Mouse (Mus musculus): ENCODE data around the gene Fgfr2. TPM values are rescaled to one million over a fixed set of nuclear protein-coding genes. Genes with fewer than 3 reads are reported as not detected.

Fgfr2 gene
- polyA plus RNA-seq, 1 experiment from 2014 or later = 92.0 TPM

- no peak overlapping the region for H3K27ac ChIP-seq (ENCODE audit: low read depth, low read length)
- WGBS = 84% methylated on average over 13 of the region's 13 CpGs
- no peak overlapping the region for H3K4me2 ChIP-seq
- no peaks in the 10 kb centered on the region for H3K27me3 ChIP-seq (ENCODE audit: control insufficient read depth, insufficient read depth, low read length)
- no peak for ATAC-seq (ENCODE audit: low FRiP score)
- no peaks in the 10 kb centered on the region for H3K36me3 ChIP-seq (ENCODE audit: control insufficient read depth, insufficient read depth, low read length)
- no peaks in the 10 kb centered on the region; the same call in 1 of the 2 replicates for H3K9me3 ChIP-seq (ENCODE audit: control insufficient read depth, low read length)
- DNase-seq (ENCODE audit: low spot score, missing footprints) = no peak
- 0 out of 2 replicates have a peak, but pooled peaks cover 2% of the 10 kb centered on the region for H3K4me1 ChIP-seq (ENCODE audit: control insufficient read depth, insufficient read depth, low read length)
- H3K4me3 ChIP-seq (ENCODE audit: low read depth, low read length) = no peak overlapping the region
- no peak overlapping the region for H3K9ac ChIP-seq (ENCODE audit: low read length)
Observed at GRCm38 (mm10) chr7:132392233-132393013, 730.7 kb downstream of the Fgfr2 start.

- H3K9me3 ChIP-seq (ENCODE audit: control insufficient read depth, low read length) = no peaks in the 10 kb centered on the region
- no peak overlapping the region for H3K4me3 ChIP-seq (ENCODE audit: low read depth, low read length)
- H3K9ac ChIP-seq (ENCODE audit: low read length) = no peak overlapping the region
- no peak for DNase-seq (ENCODE audit: low spot score, missing footprints)
- H3K4me1 ChIP-seq (ENCODE audit: control insufficient read depth, insufficient read depth, low read length) = peaks cover 14% of the 10 kb centered on the region
- ATAC-seq (ENCODE audit: low FRiP score) = no peak
- WGBS = 73% methylated on average over 7 of the region's 7 CpGs
- no peak overlapping the region for H3K27ac ChIP-seq (ENCODE audit: low read depth, low read length)
- H3K4me2 ChIP-seq = no peak overlapping the region
- H3K36me3 ChIP-seq (ENCODE audit: control insufficient read depth, insufficient read depth, low read length) = no peaks in the 10 kb centered on the region
- no peaks in the 10 kb centered on the region for H3K27me3 ChIP-seq (ENCODE audit: control insufficient read depth, insufficient read depth, low read length)
Observed at GRCm38 (mm10) chr7:132389473-132389872, 733.7 kb downstream of the Fgfr2 start.

DNA sequence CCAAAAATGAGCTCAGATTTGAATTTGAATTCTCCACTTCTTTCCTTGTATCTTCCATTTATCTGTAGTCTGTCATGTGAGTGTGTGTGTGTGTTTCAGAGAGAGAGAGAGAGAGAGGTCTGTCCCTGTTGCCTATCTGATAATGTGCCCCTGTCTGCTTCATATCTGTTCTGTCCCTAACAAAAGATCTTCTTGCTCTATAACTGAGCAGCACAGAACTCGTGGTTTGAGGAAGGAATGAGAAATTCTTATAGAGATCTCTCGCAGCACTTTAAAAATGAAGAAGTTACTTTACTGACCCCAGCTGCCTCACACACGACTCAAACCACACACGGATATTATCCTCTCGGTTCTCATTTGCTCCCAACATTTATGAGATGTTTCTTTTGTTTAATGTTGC, 735.6 kb downstream of the Fgfr2 start:
- Histone ChIP-seq H3K9ac (ENCODE audit: low read length) (no peak overlapping the region), H3K9me3 (ENCODE audit: control insufficient read depth, low read length) (no peaks in the 10 kb centered on the region), H3K36me3 (ENCODE audit: control insufficient read depth, insufficient read depth, low read length) (no peaks in the 10 kb centered on the region), H3K4me3 (ENCODE audit: low read depth, low read length) (no peak overlapping the region), H3K27me3 (ENCODE audit: control insufficient read depth, insufficient read depth, low read length) (no peaks in the 10 kb centered on the region), H3K27ac (ENCODE audit: low read depth, low read length) (no peak overlapping the region), H3K4me1 (ENCODE audit: control insufficient read depth, insufficient read depth, low read length) (peaks cover 14% of the 10 kb centered on the region), H3K4me2 (no peak overlapping the region)
- DNase-seq (ENCODE audit: low spot score, missing footprints) = no peak
- ATAC-seq (ENCODE audit: low FRiP score) = no peak
- WGBS = 90% methylated on average over 5 of the region's 5 CpGs

DNA sequence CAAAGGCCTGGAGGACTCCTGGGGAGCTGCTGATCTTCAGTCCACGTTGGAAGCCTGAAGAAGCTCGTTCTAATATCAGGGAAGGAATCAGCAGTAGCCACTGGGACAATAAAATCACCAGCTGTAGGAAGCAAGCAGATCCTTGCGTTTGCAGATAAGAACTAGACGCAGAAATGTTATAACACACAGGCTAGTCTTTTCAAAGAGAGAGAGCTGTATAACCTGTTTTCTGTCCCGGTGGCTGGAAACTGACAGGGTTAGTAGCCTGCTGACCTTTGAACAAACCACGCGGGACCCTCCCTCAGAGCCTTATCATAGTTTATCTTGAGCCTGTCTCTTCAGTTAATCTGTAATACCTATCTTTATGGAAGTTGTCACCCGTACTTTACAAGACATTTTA, 736.8 kb downstream of the Fgfr2 start:
- Histone ChIP-seq H3K27me3 (ENCODE audit: control insufficient read depth, insufficient read depth, low read length) (no peaks in the 10 kb centered on the region), H3K4me2 (no peak overlapping the region), H3K36me3 (ENCODE audit: control insufficient read depth, insufficient read depth, low read length) (no peaks in the 10 kb centered on the region), H3K4me3 (ENCODE audit: low read depth, low read length) (no peak overlapping the region), H3K9me3 (ENCODE audit: control insufficient read depth, low read length) (no peaks in the 10 kb centered on the region), H3K4me1 (ENCODE audit: control insufficient read depth, insufficient read depth, low read length) (peaks cover 14% of the 10 kb centered on the region), H3K27ac (ENCODE audit: low read depth, low read length) (no peak overlapping the region), H3K9ac (ENCODE audit: low read length) (no peak overlapping the region)
- no peak for DNase-seq (ENCODE audit: low spot score, missing footprints)
- ATAC-seq (ENCODE audit: low FRiP score) = no peak
- 47% methylated on average over 8 of the region's 8 CpGs for WGBS

- Histone ChIP-seq H3K9me3 (ENCODE audit: control insufficient read depth, low read length) (no peaks in the 10 kb centered on the region), H3K27me3 (ENCODE audit: control insufficient read depth, insufficient read depth, low read length) (no peaks in the 10 kb centered on the region), H3K4me1 (ENCODE audit: control insufficient read depth, insufficient read depth, low read length) (peaks cover 14% of the 10 kb centered on the region), H3K4me3 (ENCODE audit: low read depth, low read length) (no peak overlapping the region), H3K4me2 (no peak overlapping the region), H3K9ac (ENCODE audit: low read length) (no peak overlapping the region), H3K36me3 (ENCODE audit: control insufficient read depth, insufficient read depth, low read length) (no peaks in the 10 kb centered on the region), H3K27ac (ENCODE audit: low read depth, low read length) (no peak overlapping the region; the same call in 1 of the 2 replicates)
- ATAC-seq (ENCODE audit: low FRiP score) = peak; percentile 52
- WGBS = 27% methylated on average over 7 of the region's 7 CpGs
- DNase-seq (ENCODE audit: low spot score, missing footprints) = no peak
Observed at GRCm38 (mm10) chr7:132385456-132386130, 737.6 kb downstream of the Fgfr2 start.

- H3K27ac ChIP-seq (ENCODE audit: low read depth, low read length) = no peak overlapping the region
- no peaks in the 10 kb centered on the region for H3K27me3 ChIP-seq (ENCODE audit: control insufficient read depth, insufficient read depth, low read length)
- H3K9me3 ChIP-seq (ENCODE audit: control insufficient read depth, low read length) = no peaks in the 10 kb centered on the region
- H3K9ac ChIP-seq (ENCODE audit: low read length) = no peak overlapping the region
- WGBS = 19% methylated on average over 8 of the region's 8 CpGs
- ATAC-seq (ENCODE audit: low FRiP score) (peak; percentile 64), DNase-seq (ENCODE audit: low spot score, missing footprints) (no peak)
- H3K4me3 ChIP-seq (ENCODE audit: low read depth, low read length) = no peak overlapping the region
- no peak overlapping the region for H3K4me2 ChIP-seq
- no peaks in the 10 kb centered on the region for H3K36me3 ChIP-seq (ENCODE audit: control insufficient read depth, insufficient read depth, low read length)
- peaks cover 14% of the 10 kb centered on the region for H3K4me1 ChIP-seq (ENCODE audit: control insufficient read depth, insufficient read depth, low read length)
Observed at GRCm38 (mm10) chr7:132384736-132385455, 738.3 kb downstream of the Fgfr2 start.

- Histone ChIP-seq H3K27ac (ENCODE audit: low read depth, low read length) (no peak overlapping the region), H3K4me3 (ENCODE audit: low read depth, low read length) (no peak overlapping the region), H3K4me1 (ENCODE audit: control insufficient read depth, insufficient read depth, low read length) (peaks cover 9% of the 10 kb centered on the region)
Observed at GRCm38 (mm10) chr7:132380634-132381336, 742.4 kb downstream of the Fgfr2 start.

DNA sequence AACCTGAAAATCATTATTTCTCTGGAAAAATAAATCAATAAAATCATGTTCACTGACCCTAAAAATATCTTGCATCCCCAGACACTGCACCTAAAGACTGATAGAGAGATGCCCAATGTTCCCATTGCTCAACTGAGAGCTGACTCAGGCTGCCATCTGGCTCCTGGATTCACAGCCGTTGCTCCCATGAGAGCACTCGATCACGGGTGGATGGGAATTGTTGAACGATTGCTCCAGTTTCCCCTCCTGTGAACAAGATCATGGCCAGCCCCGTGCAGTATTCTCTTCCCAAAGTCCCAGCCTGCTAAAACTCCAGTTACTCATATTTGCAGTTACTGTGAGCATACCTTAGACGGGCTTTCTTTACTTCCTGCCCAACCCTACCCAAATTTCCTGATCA, 745.2 kb downstream of the Fgfr2 start:
- no peak overlapping the region for H3K9ac ChIP-seq (ENCODE audit: low read length)
- H3K4me2 ChIP-seq = no peak overlapping the region
- no peak overlapping the region for H3K4me3 ChIP-seq (ENCODE audit: low read depth, low read length)
- no peak for ATAC-seq (ENCODE audit: low FRiP score)
- 86% methylated on average over 6 of the region's 6 CpGs for WGBS
- H3K36me3 ChIP-seq (ENCODE audit: control insufficient read depth, insufficient read depth, low read length) = no peaks in the 10 kb centered on the region
- H3K27ac ChIP-seq (ENCODE audit: low read depth, low read length) = no peak overlapping the region
- no peak for DNase-seq (ENCODE audit: low spot score, missing footprints)
- peaks cover 3% of the 10 kb centered on the region; the same call in 1 of the 2 replicates for H3K4me1 ChIP-seq (ENCODE audit: control insufficient read depth, insufficient read depth, low read length)
- no peaks in the 10 kb centered on the region for H3K9me3 ChIP-seq (ENCODE audit: control insufficient read depth, low read length)
- H3K27me3 ChIP-seq (ENCODE audit: control insufficient read depth, insufficient read depth, low read length) = no peaks in the 10 kb centered on the region

More at GRCm38 (mm10) chr7:132380634-132381336, 742.4 kb downstream of the Fgfr2 start:
- no peak overlapping the region for H3K9ac ChIP-seq (ENCODE audit: low read length)
- DNase-seq (ENCODE audit: low spot score, missing footprints) = no peak
- H3K9me3 ChIP-seq (ENCODE audit: control insufficient read depth, low read length) = no peaks in the 10 kb centered on the region
- no peak for ATAC-seq (ENCODE audit: low FRiP score)
- H3K27me3 ChIP-seq (ENCODE audit: control insufficient read depth, insufficient read depth, low read length) = no peaks in the 10 kb centered on the region
- WGBS = 55% methylated on average over 1 of the region's 1 CpGs
- H3K36me3 ChIP-seq (ENCODE audit: control insufficient read depth, insufficient read depth, low read length) = no peaks in the 10 kb centered on the region
- no peak overlapping the region for H3K4me2 ChIP-seq
